Mouse (Mus musculus): ENCODE measurements at regions not wholly inside any gene's neighbourhood (a gene's known extent, or its start where the extent isn't known, plus 50 kb on each side); places are given as distances from the start of the nearest gene placed in this dataset.
A peak's percentile ranks its signal among the peaks of the same experiment; 100 is the strongest.

DNA sequence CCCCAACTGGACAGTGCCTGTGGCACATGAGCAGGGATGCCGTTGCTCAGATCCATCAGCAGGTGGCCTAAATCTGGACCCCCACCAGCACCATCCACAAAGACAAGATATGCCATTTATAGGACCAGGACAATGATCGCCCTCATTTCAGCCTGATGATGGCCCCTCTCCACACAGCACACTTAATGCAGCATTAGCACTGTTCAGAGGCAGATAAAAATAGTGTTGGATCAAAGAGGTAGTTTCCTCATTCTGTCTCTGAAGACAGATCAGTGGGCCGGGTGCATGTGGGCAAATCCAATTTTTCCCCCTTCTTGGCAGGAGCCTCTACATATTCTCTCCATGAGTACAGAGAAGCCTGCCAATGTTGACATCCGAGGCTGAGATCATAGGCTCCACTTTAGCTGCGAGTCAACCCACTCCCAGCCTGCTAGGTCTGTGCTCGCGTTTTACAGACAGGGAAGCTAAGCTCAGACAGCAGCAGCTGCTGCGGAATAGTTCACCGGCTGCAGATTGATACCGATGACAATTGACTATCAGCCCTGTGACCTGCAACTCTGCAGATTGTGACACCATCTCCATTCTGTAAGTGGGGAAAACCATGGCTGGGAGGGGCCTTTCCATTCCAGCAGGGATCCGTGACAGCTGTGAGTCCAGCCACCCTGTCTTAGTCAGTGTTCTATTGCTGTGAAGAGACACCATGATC, 188.7 kb upstream of the Hs6st1 start:
- 0 out of 2 replicates have a peak, but pooled peaks have one; percentile 3 for TF ChIP-seq CTCF (IDR thresholded peaks at IDR 0.05; ENCODE audit: insufficient read depth, low read length)
- no peak for TF ChIP-seq POLR2A (IDR thresholded peaks at IDR 0.05; ENCODE audit: borderline replicate concordance, extremely low read depth, low read depth, low read length)

Data from lung, adult 2 months (tissue).